Mouse (Mus musculus) forebrain, postnatal 0 days (tissue): ENCODE results near the gene Iqcg. TPM values are rescaled to one million over a fixed set of nuclear protein-coding genes. Genes with fewer than 3 reads are reported as not detected.
A peak's percentile ranks its signal among the peaks of the same experiment; 100 is the strongest.
"Not testable (repeated sequence)": the region's sequence is repeated elsewhere in the genome, so short reads cannot be mapped to it uniquely, and the experiment has no call there.

Experiments used
- ATAC-seq: fragments of 200-750 bp; cut with Nextera tagmentation; 2 replicates; pipeline ENCODE4 v1.8.0; 2017; ENCODE audit warnings: mild to moderate bottlenecking, moderate library complexity
- DNase-seq: peaks from one replicate; pipeline ENCODE4 v3.0.0-alpha.2; 2015
- H3K27ac ChIP-seq: fragments of 300-500 bp; sonication (generic); 2 replicates; pipeline ENCODE4 v1.5.1; 2014; ENCODE audit warnings: low read depth, mild to moderate bottlenecking, antibody characterized with exemption, low read length, moderate library complexity, mixed read lengths
- H3K27me3 ChIP-seq: fragments of 300-500 bp; sonication (generic); 2 replicates; pipeline ENCODE4 v1.6.1; 2014; ENCODE audit warnings: mild to moderate bottlenecking, low read length, mixed read lengths; ENCODE audit not compliant: insufficient read depth
- H3K36me3 ChIP-seq: fragments of 300-500 bp; sonication (generic); 2 replicates; pipeline ENCODE4 v1.6.1; 2014; ENCODE audit warnings: mild to moderate bottlenecking, moderate library complexity; ENCODE audit not compliant: insufficient read depth
- H3K4me1 ChIP-seq: fragments of 300-500 bp; sonication (generic); 2 replicates; pipeline ENCODE4 v1.6.1; 2014; ENCODE audit warnings: antibody characterized with exemption; ENCODE audit not compliant: insufficient read depth
- H3K4me2 ChIP-seq: fragments of 300-500 bp; sonication (generic); 2 replicates; pipeline ENCODE4 v1.6.1; 2014; ENCODE audit warnings: low read depth, mild to moderate bottlenecking, moderate library complexity
- H3K4me3 ChIP-seq: fragments of 300-500 bp; sonication (generic); 2 replicates; pipeline ENCODE4 v1.5.1; 2014; ENCODE audit warnings: low read depth, low read length, mixed read lengths
- H3K9ac ChIP-seq: fragments of 300-500 bp; sonication (generic); 2 replicates; pipeline ENCODE4 v1.6.1; 2014; ENCODE audit warnings: mild to moderate bottlenecking
- H3K9me3 ChIP-seq: fragments of 300-500 bp; sonication (generic); 2 replicates; pipeline ENCODE4 v1.6.1; 2016; ENCODE audit warnings: low read length
- CTCF ChIP-seq: sonication (generic); IDR thresholded peaks from 2 replicates; pipeline ENCODE4 v1.5.1; 2016; ENCODE audit warnings: antibody characterized with exemption, control low read depth, low read depth
- WGBS: fragments of 180-500 bp; shearing (Covaris S2); extraction: QIAGEN DNeasy Blood & Tissue Kit; methylation state at CpG from one replicate; pipeline ENCODE4 v1.1.7; 2014; 5-methylcytosine and 5-hydroxymethylcytosine counted together
- polyA plus RNA-seq: library from polyadenylated mRNA; unstranded; fragments of >200 nt; fragmentation: Nextera tagmentation; extraction: Ambion mirVana; gene quantifications from 2 replicates; pipeline ENCODE4 v1.2.1, GENCODE M21; 2015
- total RNA-seq: library from RNA; depleted of rRNA; stranded (reverse); fragments of >200 nt; gene quantifications from 2 replicates; pipeline ENCODE4 v1.2.3, GENCODE M21; 2014

The Iqcg gene
- total and polyA plus RNA-seq, 2 experiments from 2014 or later = 6.0 to 8.3 TPM

DNA sequence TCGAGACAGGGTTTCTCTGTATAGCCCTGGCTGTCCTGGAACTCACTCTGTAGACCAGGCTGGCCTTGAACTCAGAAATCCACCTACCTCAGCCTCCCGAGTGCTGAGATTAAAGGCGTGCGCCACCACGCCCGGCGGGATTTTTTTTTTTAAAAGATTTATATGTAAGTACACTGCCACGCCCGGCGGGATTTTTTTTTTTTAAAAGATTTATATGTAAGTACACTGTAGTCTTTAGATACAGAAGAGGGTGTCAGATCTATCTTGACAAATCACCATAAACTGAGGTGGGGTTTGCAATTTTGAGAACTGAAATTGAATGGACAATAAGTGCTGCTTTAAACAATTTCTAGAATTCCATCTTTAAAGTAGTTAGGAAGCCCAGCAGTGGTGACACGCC, 5.4 kb upstream of the Iqcg start:
- ATAC-seq = no peak
- Histone ChIP-seq H3K9me3 (no peaks in the 10 kb centered on the region), H3K36me3 (peaks cover 19% of the 10 kb centered on the region; the same call in 1 of the 2 replicates), H3K9ac (no peak overlapping the region), H3K4me2 (no peak overlapping the region), H3K27ac (no peak overlapping the region), H3K4me1 (peaks cover 15% of the 10 kb centered on the region), H3K4me3 (no peak overlapping the region), H3K27me3 (no peaks in the 10 kb centered on the region)
- DNase-seq = no peak
- TF ChIP-seq CTCF = no peak
- WGBS = 55% methylated on average over 11 of the region's 11 CpGs

DNA sequence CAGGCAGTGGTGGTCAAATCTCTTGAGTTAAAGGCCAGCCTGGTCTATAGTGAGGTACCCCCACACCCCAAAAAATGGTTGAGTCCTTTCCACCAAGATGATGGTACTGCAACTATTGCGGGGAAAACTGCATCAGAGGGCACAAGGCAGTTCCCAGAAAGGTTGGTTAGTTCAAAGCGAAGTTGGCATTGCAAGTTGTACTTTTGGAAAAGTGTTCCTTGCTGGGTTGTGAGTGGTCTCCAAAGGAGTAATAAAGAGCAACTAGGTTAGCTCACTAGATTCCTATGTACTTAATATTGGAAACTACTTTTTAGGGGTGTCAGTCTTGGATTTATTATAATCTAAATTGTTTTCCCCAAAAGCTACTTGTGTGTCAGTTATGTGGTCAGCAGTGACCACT, 4.9 kb upstream of the Iqcg start:
- 82% methylated on average over 2 of the region's 2 CpGs for WGBS
- Histone ChIP-seq H3K36me3 (peaks cover 19% of the 10 kb centered on the region; the same call in 1 of the 2 replicates), H3K9ac (no peak overlapping the region), H3K4me1 (peaks cover 15% of the 10 kb centered on the region), H3K4me2 (no peak overlapping the region), H3K9me3 (no peaks in the 10 kb centered on the region), H3K4me3 (no peak overlapping the region), H3K27me3 (no peaks in the 10 kb centered on the region), H3K27ac (no peak overlapping the region)
- peak; percentile 7 for DNase-seq
- no peak for ATAC-seq
- TF ChIP-seq CTCF = no peak

- Histone ChIP-seq H3K36me3 (peaks cover 19% of the 10 kb centered on the region; the same call in 1 of the 2 replicates), H3K4me3 (no peak overlapping the region), H3K4me2 (no peak overlapping the region), H3K4me1 (peaks cover 15% of the 10 kb centered on the region), H3K9me3 (no peaks in the 10 kb centered on the region), H3K9ac (no peak overlapping the region), H3K27ac (no peak overlapping the region), H3K27me3 (no peaks in the 10 kb centered on the region)
- 94% methylated on average over 1 of the region's 1 CpGs for WGBS
- TF ChIP-seq CTCF = no peak
- DNase-seq (no peak), ATAC-seq (no peak)
Measured at GRCm38 (mm10) chr16:33059471-33059870, 3.5 kb upstream of the Iqcg start.

GRCm38 (mm10) chr16:33058656-33059055, 2.6 kb upstream of the Iqcg start:
- peaks cover 19% of the 10 kb centered on the region; the same call in 1 of the 2 replicates for H3K36me3 ChIP-seq
- not testable (repeated sequence) for H3K9ac ChIP-seq, DNase-seq, H3K4me3 ChIP-seq, H3K27me3 ChIP-seq, H3K4me2 ChIP-seq, H3K9me3 ChIP-seq, H3K27ac ChIP-seq, ATAC-seq
- WGBS = 89% methylated on average over 9 of the region's 9 CpGs
- H3K4me1 ChIP-seq = peaks cover 11% of the 10 kb centered on the region

DNA sequence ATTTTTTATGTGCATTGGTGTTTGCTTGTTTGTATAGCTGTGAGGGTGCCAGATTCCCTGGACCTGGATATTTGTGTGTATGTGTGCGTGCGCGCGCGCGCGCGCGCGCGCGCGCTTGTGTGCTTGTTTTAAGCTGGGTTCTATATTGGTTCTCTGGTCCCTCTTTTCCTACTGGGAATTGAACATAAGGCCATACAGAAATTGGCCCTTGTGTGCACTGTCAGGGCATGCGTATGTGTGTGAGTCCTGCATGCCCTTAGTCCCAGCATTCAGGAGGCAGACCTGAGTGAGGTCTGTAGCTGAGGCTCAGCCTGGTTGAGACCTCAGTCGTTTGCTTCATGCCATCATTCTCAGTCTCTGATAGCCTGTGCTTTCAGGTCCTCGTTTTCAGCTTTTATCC, 2.0 kb upstream of the Iqcg start:
- Histone ChIP-seq H3K9ac (no peak overlapping the region), H3K36me3 (peaks cover 19% of the 10 kb centered on the region; the same call in 1 of the 2 replicates), H3K27me3 (no peaks in the 10 kb centered on the region), H3K4me3 (no peak overlapping the region), H3K4me1 (peaks cover 5% of the 10 kb centered on the region; the same call in 1 of the 2 replicates), H3K4me2 (peak overlapping the region; percentile 13; the same call in 1 of the 2 replicates), H3K27ac (no peak overlapping the region), H3K9me3 (no peaks in the 10 kb centered on the region)
- TF ChIP-seq CTCF = no peak
- WGBS = 90% methylated on average over 16 of the region's 16 CpGs
- no peak for DNase-seq
- no peak for ATAC-seq

DNA sequence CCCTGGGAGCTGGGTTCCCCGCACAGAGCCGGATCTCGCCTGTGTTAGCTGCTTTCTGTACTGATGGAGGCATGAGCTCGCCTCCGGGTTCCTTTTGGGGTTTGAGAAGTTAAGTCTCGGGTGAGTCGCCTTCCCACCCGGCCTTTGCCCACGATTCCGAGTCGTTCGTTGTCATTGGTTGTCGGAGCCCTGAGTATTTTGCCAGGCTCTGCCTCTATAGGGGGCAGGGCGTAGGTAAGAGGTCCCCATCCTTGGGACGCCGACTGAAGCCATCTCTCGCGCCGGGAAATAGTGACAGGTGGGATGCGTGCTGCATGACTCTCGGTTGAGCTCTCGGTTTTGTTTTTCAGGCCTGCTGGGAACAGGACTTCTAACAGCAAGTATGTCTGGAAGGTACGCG, 768 bp upstream of the Iqcg start:
- H3K9ac ChIP-seq = peak overlapping the region; percentile 89
- no peak for TF ChIP-seq CTCF
- H3K27ac ChIP-seq = peak overlapping the region; percentile 92
- ATAC-seq = peak; percentile 42; the same call in 1 of the 2 replicates
- H3K4me1 ChIP-seq = peaks cover 5% of the 10 kb centered on the region; the same call in 1 of the 2 replicates
- peak overlapping the region; percentile 57 for H3K4me2 ChIP-seq
- no peaks in the 10 kb centered on the region for H3K9me3 ChIP-seq
- no peak for DNase-seq
- H3K36me3 ChIP-seq = peaks cover 19% of the 10 kb centered on the region; the same call in 1 of the 2 replicates
- no peaks in the 10 kb centered on the region for H3K27me3 ChIP-seq
- whole genome bisulfite sequencing = under 1% methylated on average over 24 of the region's 24 CpGs
- peak overlapping the region; percentile 93 for H3K4me3 ChIP-seq

DNA sequence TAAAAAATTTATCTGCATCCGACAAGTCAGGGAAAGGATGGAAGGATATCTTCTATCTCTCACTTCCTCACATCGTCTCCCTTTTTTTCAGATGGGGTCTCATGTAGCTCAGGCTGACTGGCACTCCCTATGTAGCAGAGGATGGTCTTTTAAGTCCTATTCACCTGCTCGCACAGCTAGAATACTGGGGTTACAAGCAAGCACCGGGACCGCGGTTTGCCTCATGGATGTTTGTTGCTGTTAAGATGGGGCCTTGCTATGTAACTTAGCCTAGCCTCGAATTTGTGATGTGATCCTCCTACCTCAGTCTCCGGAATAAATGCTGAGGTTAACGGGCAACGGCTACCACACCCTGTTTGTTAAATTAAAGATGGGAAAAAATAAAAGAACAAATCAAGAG, 363 bp downstream of the Iqcg start:
- TF ChIP-seq CTCF = no peak
- DNase-seq (no peak), ATAC-seq (no peak)
- 18% methylated on average over 10 of the region's 10 CpGs for WGBS
- Histone ChIP-seq H3K9ac (peak overlapping the region; percentile 89; the same call in 1 of the 2 replicates), H3K4me1 (peaks cover 5% of the 10 kb centered on the region; the same call in 1 of the 2 replicates), H3K27ac (no peak overlapping the region), H3K36me3 (peaks cover 16% of the 10 kb centered on the region; the same call in 1 of the 2 replicates), H3K9me3 (no peaks in the 10 kb centered on the region), H3K4me3 (peak overlapping the region; percentile 93), H3K27me3 (no peaks in the 10 kb centered on the region), H3K4me2 (peak overlapping the region; percentile 57)

DNA sequence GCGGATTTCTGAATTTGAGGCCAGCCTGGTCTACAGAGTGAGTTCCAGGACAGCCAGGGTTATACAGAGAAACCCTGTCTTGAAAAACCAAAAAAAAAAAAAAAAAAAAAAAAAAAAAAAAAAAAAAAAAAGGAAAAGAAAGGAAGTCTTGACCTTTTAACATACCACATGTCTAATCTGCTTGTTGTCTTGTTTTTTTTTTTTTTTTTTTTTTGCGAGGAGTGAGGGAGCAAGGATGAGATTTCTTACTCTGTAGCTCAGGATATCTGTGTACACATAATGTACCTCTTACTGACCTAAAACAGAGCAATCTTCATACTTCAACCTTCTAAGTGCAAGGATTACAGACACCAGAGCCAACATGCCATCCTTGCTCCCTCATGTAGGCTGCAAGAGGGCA, 1.1 kb downstream of the Iqcg start:
- DNase-seq, H3K9me3 ChIP-seq, H3K9ac ChIP-seq, H3K36me3 ChIP-seq, H3K4me3 ChIP-seq, H3K4me1 ChIP-seq, H3K27me3 ChIP-seq, ATAC-seq, H3K27ac ChIP-seq, H3K4me2 ChIP-seq: not testable (repeated sequence)
- WGBS = 91% methylated on average over 2 of the region's 2 CpGs
